Mouse (Mus musculus) adrenal gland, adult 2 months (tissue): ENCODE measurements at regions not wholly inside any gene's neighbourhood (a gene's known extent, or its start where the extent isn't known, plus 50 kb on each side); places are given as distances from the start of the nearest gene placed in this dataset.

ENCODE experiments used
- DNase-seq: peaks from one replicate; pipeline ENCODE4 v3.0.0; 2021

GRCm38 (mm10) chr8:37398957-37399356, 405.6 kb downstream of the AI429214 start:
- DNase-seq: no peak

GRCm38 (mm10) chr8:37422595-37422994, 429.2 kb downstream of the AI429214 start:
- DNase-seq: peak; percentile 10

DNA sequence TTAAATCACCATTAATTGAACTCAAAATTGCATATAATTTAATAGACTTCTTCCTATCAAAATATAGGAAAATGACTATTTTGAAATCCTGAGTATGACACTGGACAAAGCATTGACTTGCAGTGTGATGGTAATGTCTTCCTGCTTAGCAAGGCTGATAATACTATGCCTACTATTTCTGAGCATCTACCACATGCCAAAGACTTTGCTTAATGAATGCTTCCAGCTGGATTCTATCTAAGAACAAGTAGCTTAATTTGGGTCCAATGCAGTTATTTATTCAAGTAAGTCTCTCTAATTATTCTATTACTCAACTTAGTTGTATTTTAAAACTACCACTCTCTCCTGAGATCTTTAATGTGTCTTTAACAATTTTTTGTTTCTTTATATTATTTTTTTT, 431.2 kb downstream of the AI429214 start:
- no peak for DNase-seq

GRCm38 (mm10) chr8:37428845-37429244, 435.4 kb downstream of the AI429214 start:
- no peak for DNase-seq

DNA sequence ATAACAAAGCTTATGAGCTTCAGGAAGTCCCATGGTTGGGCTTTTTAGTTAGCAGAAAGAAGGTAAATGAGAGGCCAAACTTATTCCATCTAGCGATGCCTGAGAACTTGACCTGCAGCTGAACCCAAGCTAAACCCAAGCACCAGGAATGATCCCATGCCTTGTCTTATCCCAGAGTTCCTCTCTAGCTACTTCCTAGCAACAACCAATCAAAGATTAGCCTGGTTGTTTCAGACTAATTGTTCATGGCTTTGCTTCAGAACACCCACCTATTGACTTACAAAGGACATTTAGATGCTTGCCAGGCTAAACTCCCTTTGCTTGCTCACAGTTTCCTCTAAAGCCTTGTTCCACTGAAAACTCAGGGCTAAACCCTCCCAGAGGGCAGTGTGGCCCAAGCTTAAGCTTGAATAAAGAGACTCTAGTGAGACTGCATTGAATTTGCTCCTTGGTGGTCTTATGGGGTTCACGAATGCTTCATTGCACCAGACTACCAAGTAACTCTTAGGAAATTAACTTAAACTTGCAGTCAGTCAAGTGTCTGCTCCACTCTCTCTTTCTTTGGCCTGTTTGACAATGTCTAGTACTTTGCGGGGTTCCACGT, 467.2 kb downstream of the AI429214 start:
- no peak for DNase-seq

- DNase-seq: no peak
These were observed 472.2 kb downstream of the AI429214 start for GRCm38 (mm10) chr8:37465651-37466050.

DNA sequence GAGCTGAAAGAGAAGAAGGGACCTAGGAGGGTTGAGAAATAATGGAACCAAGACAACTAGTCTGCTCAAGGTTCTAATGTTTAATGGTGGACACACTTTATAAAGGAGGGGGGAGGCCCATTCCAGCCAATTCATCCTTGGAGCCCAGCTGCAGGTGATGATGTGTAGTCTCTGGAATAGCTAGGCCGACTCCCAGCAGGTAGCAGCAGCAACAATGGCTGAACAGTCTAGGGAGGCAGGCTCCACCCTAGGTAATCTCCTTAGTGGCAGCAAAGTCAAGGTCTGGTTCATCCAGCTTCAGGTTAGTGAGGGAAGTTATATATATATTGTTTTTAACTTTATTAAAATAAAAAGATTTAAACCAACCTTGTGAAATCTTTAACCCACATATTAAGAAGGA, 474.3 kb downstream of the AI429214 start:
- no peak for DNase-seq
